Comparison of ENCODE assay signal across 30 mouse cellular contexts in the genomic region with DNA sequence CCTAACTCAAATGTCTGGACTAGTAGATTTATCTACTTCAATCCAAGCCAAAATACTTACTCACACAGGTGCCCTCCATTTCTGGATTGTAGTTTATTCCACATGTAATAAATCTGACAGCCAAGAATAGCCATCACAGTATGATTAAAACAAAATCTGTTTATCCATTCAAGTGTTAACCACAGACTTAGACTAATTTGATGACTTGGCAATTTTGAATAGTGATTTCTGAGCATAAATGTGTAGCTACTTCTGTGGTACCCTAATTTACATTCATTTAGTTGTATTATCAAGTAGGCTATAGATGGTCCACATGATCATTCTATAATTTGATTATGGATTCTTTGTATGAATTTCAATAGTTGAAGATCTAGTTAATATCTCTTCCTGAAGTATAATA.
"Had no signal": no experiment of that assay in that cellular context is flagged by ENCODE, and none has a peak within 500 bp of the region (broad histone marks: within the 10 kb centered on the region; RNA-seq: fewer than 3 reads in every experiment).

No protein-coding gene starts in this region.

- H3K36me3 ChIP-seq: limb, embryonic 10.5 days; limb, embryonic 12.5 days; limb, embryonic 13.5 days; limb, embryonic 15.5 days; liver, embryonic 12.5 days; liver, embryonic 13.5 days; liver, embryonic 15.5 days; lung, embryonic 15.5 days; midbrain, embryonic 10.5 days; midbrain, embryonic 12.5 days; midbrain, embryonic 13.5 days; midbrain, embryonic 15.5 days had no signal

- DNase-seq: left cerebral cortex, postnatal 4 days; liver; liver, embryonic 13.5 days; liver, postnatal 0 days; lung, adult 18-20 months; lung, adult 2 months; lung, embryonic 14.5 days; lung, postnatal 10 days; lung, postnatal 14 days; lung, postnatal 36 days; lung, postnatal 4 days; midbrain, embryonic 14.5 days had no signal

- H3K27me3 ChIP-seq: limb, embryonic 12.5 days; limb, embryonic 13.5 days; limb, embryonic 15.5 days; liver, embryonic 12.5 days; liver, embryonic 13.5 days; liver, embryonic 15.5 days; lung, embryonic 15.5 days; megakaryocyte, embryonic 14.5 days; midbrain, embryonic 12.5 days; midbrain, embryonic 13.5 days; midbrain, embryonic 15.5 days had no signal

- H3K27ac ChIP-seq: left cerebral cortex, adult 2 months; limb, embryonic 10.5 days; limb, embryonic 12.5 days; limb, embryonic 13.5 days; limb, embryonic 15.5 days; liver, embryonic 12.5 days; liver, embryonic 13.5 days; liver, embryonic 14.5 days; liver, embryonic 15.5 days; lung, embryonic 15.5 days; macrophage; midbrain, embryonic 10.5 days; midbrain, embryonic 12.5 days; midbrain, embryonic 13.5 days; midbrain, embryonic 15.5 days had no signal

- H3K9me3 ChIP-seq: limb, embryonic 10.5 days; limb, embryonic 12.5 days; limb, embryonic 13.5 days; limb, embryonic 15.5 days; liver, embryonic 12.5 days; liver, embryonic 15.5 days; lung, embryonic 15.5 days; megakaryocyte, embryonic 14.5 days; midbrain, embryonic 10.5 days; midbrain, embryonic 12.5 days; midbrain, embryonic 13.5 days; midbrain, embryonic 15.5 days had no signal

- H3K4me2 ChIP-seq: limb, embryonic 12.5 days; limb, embryonic 13.5 days; limb, embryonic 15.5 days; liver, embryonic 11.5 days; liver, embryonic 12.5 days; liver, embryonic 13.5 days; liver, embryonic 15.5 days; lung, embryonic 14.5 days; lung, embryonic 15.5 days; midbrain, embryonic 11.5 days; midbrain, embryonic 12.5 days; midbrain, embryonic 13.5 days; midbrain, embryonic 15.5 days had no signal

- H3K4me1 ChIP-seq: limb, embryonic 10.5 days; limb, embryonic 12.5 days; limb, embryonic 13.5 days; limb, embryonic 15.5 days; liver, embryonic 12.5 days; liver, embryonic 13.5 days; liver, embryonic 15.5 days; lung, embryonic 15.5 days; megakaryocyte, embryonic 14.5 days; midbrain, embryonic 10.5 days; midbrain, embryonic 12.5 days; midbrain, embryonic 13.5 days; midbrain, embryonic 15.5 days had no signal

- H3K9ac ChIP-seq: limb, embryonic 12.5 days; limb, embryonic 13.5 days; limb, embryonic 15.5 days; liver, embryonic 12.5 days; liver, embryonic 13.5 days; liver, embryonic 14.5 days; liver, embryonic 15.5 days; liver, postnatal 0 days; lung, embryonic 14.5 days; lung, embryonic 15.5 days; midbrain, embryonic 12.5 days; midbrain, embryonic 13.5 days; midbrain, embryonic 15.5 days had no signal

- H3K4me3 ChIP-seq: left cerebral cortex, adult 2 months; limb, embryonic 10.5 days; limb, embryonic 12.5 days; limb, embryonic 13.5 days; limb, embryonic 15.5 days; liver, embryonic 12.5 days; liver, embryonic 13.5 days; liver, embryonic 15.5 days; lung, embryonic 15.5 days; megakaryocyte, embryonic 14.5 days; midbrain, embryonic 10.5 days; midbrain, embryonic 12.5 days; midbrain, embryonic 13.5 days; midbrain, embryonic 15.5 days; myocyte had no signal
